ENCODE assay signal across 14 mouse cellular contexts in the genomic region with DNA sequence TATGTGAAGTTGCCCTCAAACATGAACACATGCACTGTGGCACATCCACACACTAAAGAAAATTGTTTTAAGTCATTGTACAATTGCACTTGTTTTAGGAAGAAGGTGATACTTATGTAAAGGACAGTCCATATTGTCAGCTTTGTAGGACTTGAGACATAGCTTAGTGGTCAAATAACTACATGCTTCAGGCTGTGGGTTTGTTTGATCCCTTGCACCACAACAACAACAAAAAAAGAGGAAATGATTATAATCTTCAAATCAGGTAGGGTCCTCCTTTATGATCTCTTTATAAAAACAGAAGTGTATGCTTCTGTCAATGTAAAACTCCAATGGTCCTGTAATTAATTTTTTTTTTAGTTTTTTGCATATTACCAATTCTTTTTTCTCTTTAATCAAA.
"Had no signal": no experiment of that assay in that cellular context is flagged by ENCODE, and none has a peak within 500 bp of the region (broad histone marks: within the 10 kb centered on the region; RNA-seq: fewer than 3 reads in every experiment).

No protein-coding gene starts in this region.

- DNase-seq: lung, adult 18-20 months; lung, embryonic 14.5 days; lung, postnatal 10 days; lung, postnatal 4 days; midbrain, embryonic 14.5 days; retina, postnatal 1 day; right cerebral cortex, adult 18-20 months; right cerebral cortex, postnatal 25 days; right cerebral cortex, postnatal 4 days; spleen, adult 18-20 months; thymus, adult 2 months; thymus, postnatal 25 days; thymus, postnatal 4 days had no signal

- ATAC-seq: midbrain, embryonic 16.5 days had no signal
